Mouse (Mus musculus): Measurements from ENCODE around the gene Olfr1349. TPM values are rescaled to one million over a fixed set of nuclear protein-coding genes. Genes with fewer than 3 reads are reported as not detected.
A peak's percentile ranks its signal among the peaks of the same experiment; 100 is the strongest.

The Olfr1349 gene
- not detected in 2 replicates for polyA plus RNA-seq (2015; fragmentation: Nextera tagmentation; extraction: Ambion mirVana)

DNA sequence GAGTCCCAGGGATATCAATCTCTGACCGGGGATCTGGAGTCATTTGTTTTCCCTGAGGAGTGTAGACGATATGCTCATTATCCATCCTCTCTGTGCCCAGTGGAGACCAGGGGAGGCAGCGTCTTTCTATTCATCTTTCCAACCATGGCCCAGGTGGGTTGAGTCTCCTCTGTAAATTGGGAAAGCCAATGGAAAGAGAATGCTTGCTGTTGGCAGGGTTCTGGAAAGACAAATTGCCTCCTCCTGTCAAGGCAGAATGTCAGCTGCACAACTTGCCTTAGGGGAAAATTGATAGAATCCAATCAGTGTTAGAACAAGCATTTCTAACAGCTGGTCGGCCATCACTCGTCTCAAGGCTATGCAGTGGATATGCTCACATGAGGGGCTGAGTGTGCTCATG lies at the start of gene Olfr1349:
Olfr1349 (minus strand) TSS at position 101 of the 400 bp plus-strand sequence.
- H3K4me2 ChIP-seq (replicated peaks; ENCODE audit: low read depth): no peak within 1 kb of the TSS
- ATAC-seq: no peak
- 80% methylated on average over 5 of the region's 5 CpGs for WGBS

DNA sequence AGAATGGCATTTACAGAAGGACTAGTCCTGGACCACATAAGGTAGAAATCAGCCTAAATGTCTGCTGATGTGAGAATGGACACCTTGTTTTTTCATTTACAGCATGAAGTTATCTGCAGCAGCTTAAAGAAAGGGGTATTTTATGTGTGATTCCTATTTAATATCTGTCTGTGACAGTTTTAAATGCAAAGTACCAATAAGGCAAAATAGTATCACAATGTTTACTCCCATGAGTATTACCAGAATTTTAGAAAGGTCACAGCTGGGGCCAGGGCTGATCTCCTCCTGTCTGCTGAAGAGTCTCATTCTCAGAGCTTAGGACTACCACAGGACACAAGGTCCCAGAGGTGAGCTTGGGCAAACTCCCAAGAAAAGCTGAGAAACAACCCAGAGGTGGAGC lies 41.8 kb upstream of the Olfr1349 start, which contains the start of gene Olfr1350:
Olfr1350 (plus strand) TSS at position 301 of the 400 bp plus-strand sequence.
- H3K4me3 ChIP-seq (ENCODE audit: low read depth, low read length): no peak within 1 kb of the TSS
- TF ChIP-seq CTCF (IDR thresholded peaks at IDR 0.05; ENCODE audit: low read depth): no peak
- no peak within 1 kb of the TSS for H3K27ac ChIP-seq (ENCODE audit: low read depth, low read length)
- H3K4me1 ChIP-seq (replicated peaks; ENCODE audit: control insufficient read depth, insufficient read depth, low read length): no peaks in the 10 kb centered on the region
- no peaks in the 10 kb centered on the region for H3K27me3 ChIP-seq (replicated peaks; ENCODE audit: control insufficient read depth, insufficient read depth, low read length)
- no peak for ATAC-seq
- no peaks in the 10 kb centered on the region for H3K9me3 ChIP-seq (ENCODE audit: control insufficient read depth)
- H3K36me3 ChIP-seq (ENCODE audit: control insufficient read depth, insufficient read depth): no peaks in the 10 kb centered on the region
- H3K4me2 ChIP-seq (replicated peaks; ENCODE audit: low read depth): no peak within 1 kb of the TSS
- H3K9ac ChIP-seq (ENCODE audit: low read depth, low read length): no peak within 1 kb of the TSS

More for the DNA sequence above, at the start of gene Olfr1349:
- Histone ChIP-seq H3K4me1 (replicated peaks; ENCODE audit: control insufficient read depth, insufficient read depth, low read length) (no peaks in the 10 kb centered on the region), H3K36me3 (ENCODE audit: control insufficient read depth, insufficient read depth) (no peaks in the 10 kb centered on the region), H3K27me3 (replicated peaks; ENCODE audit: control insufficient read depth, insufficient read depth, low read length) (no peaks in the 10 kb centered on the region), H3K9me3 (ENCODE audit: control insufficient read depth) (no peaks in the 10 kb centered on the region), H3K27ac (ENCODE audit: low read depth, low read length) (no peak within 1 kb of the TSS), H3K4me3 (ENCODE audit: low read depth, low read length) (no peak within 1 kb of the TSS), H3K9ac (ENCODE audit: low read depth, low read length) (no peak within 1 kb of the TSS)
- TF ChIP-seq CTCF (IDR thresholded peaks at IDR 0.05; ENCODE audit: low read depth): no peak

DNA sequence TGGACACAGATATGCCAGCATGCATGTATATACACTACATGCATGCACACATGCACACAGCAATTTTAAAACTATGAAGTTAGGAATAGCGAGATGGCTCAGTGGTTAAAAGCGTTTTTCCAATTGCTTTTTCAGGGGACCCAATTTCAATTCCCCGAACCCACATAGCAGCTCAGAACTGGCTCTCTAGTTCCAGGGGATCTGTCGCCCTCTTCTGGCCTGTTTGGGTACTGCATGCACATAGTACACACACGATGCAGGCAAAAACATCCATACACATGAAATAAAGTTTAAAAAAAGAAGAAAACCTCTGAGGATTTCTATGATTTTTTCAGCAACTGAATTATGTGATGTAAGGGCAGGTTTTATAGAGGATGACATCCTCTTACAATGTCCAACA lies 3.4 kb upstream of the Olfr1349 start:
- ATAC-seq: no peak
- WGBS: 69% methylated on average over 5 of the region's 5 CpGs
- TF ChIP-seq CTCF (IDR thresholded peaks at IDR 0.05; ENCODE audit: low read depth): peak; percentile 49
- Histone ChIP-seq H3K9ac (ENCODE audit: low read depth, low read length) (no peak overlapping the region), H3K36me3 (ENCODE audit: control insufficient read depth, insufficient read depth) (no peaks in the 10 kb centered on the region), H3K9me3 (ENCODE audit: control insufficient read depth) (no peaks in the 10 kb centered on the region), H3K4me1 (replicated peaks; ENCODE audit: control insufficient read depth, insufficient read depth, low read length) (no peaks in the 10 kb centered on the region), H3K27ac (ENCODE audit: low read depth, low read length) (no peak overlapping the region), H3K4me2 (replicated peaks; ENCODE audit: low read depth) (no peak overlapping the region), H3K27me3 (replicated peaks; ENCODE audit: control insufficient read depth, insufficient read depth, low read length) (no peaks in the 10 kb centered on the region), H3K4me3 (ENCODE audit: low read depth, low read length) (no peak overlapping the region)

DNA sequence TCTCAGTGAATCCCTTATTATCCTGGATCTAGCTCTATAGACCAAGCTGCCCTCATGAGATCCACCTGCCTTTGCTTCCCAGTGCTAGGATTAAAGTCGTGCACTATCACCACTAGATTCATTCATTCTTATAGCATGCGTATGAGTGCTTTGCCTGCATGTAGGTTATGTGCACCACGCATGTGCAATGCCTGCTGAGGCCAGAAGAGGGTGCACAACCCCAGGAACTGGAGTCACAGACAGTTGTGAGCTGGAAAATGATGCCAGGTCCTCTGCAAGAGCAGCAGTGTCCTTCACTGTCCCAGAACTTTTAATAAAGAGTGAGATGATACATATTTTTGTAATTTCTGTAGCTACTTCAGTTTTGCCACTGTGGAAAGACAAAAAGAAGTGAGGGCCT lies 2.3 kb upstream of the Olfr1349 start:
- Histone ChIP-seq H3K27ac (ENCODE audit: low read depth, low read length) (no peak overlapping the region), H3K4me3 (ENCODE audit: low read depth, low read length) (no peak overlapping the region), H3K4me1 (replicated peaks; ENCODE audit: control insufficient read depth, insufficient read depth, low read length) (no peaks in the 10 kb centered on the region), H3K9me3 (ENCODE audit: control insufficient read depth) (no peaks in the 10 kb centered on the region), H3K27me3 (replicated peaks; ENCODE audit: control insufficient read depth, insufficient read depth, low read length) (no peaks in the 10 kb centered on the region), H3K36me3 (ENCODE audit: control insufficient read depth, insufficient read depth) (no peaks in the 10 kb centered on the region), H3K9ac (ENCODE audit: low read depth, low read length) (no peak overlapping the region), H3K4me2 (replicated peaks; ENCODE audit: low read depth) (no peak overlapping the region)
- peak; percentile 7; the same call in 1 of the 2 replicates for TF ChIP-seq CTCF (IDR thresholded peaks at IDR 0.05; ENCODE audit: low read depth)
- 58% methylated on average over 3 of the region's 3 CpGs for WGBS
- no peak for ATAC-seq

DNA sequence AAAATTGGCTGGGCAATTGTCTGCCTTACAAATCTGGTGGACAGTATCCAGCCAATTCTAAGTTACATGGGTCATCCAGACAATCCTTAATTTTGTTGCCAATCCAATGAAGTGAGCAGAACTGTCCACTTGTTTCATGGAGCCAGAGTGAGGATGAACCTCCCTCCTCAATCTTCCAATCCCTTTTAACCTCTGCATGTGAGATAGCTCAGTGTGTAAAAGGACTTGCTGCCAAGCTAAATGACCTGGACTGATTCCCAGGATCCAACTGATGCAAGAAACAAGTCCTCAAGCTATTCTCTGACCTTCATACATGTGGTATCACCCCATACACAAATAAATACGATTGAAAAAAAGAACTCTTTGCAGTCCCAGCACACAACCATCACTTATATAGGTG lies 1.1 kb downstream of the Olfr1349 start:
- ATAC-seq: no peak
- H3K4me3 ChIP-seq (ENCODE audit: low read depth, low read length): no peak overlapping the region
- H3K9ac ChIP-seq (ENCODE audit: low read depth, low read length): no peak overlapping the region
- no peaks in the 10 kb centered on the region for H3K4me1 ChIP-seq (replicated peaks; ENCODE audit: control insufficient read depth, insufficient read depth, low read length)
- no peaks in the 10 kb centered on the region for H3K27me3 ChIP-seq (replicated peaks; ENCODE audit: control insufficient read depth, insufficient read depth, low read length)
- no peaks in the 10 kb centered on the region for H3K36me3 ChIP-seq (ENCODE audit: control insufficient read depth, insufficient read depth)
- no peak overlapping the region for H3K4me2 ChIP-seq (replicated peaks; ENCODE audit: low read depth)
- no peak for TF ChIP-seq CTCF (IDR thresholded peaks at IDR 0.05; ENCODE audit: low read depth)
- no peak overlapping the region for H3K27ac ChIP-seq (ENCODE audit: low read depth, low read length)
- H3K9me3 ChIP-seq (ENCODE audit: control insufficient read depth): no peaks in the 10 kb centered on the region
- WGBS: 20% methylated on average over 1 of the region's 1 CpGs

- H3K36me3 ChIP-seq (ENCODE audit: control insufficient read depth, insufficient read depth): no peaks in the 10 kb centered on the region
- H3K4me2 ChIP-seq (replicated peaks; ENCODE audit: low read depth): no peak within 1 kb of the TSS
- WGBS: 87% methylated on average over 1 of the region's 1 CpGs
- no peak within 1 kb of the TSS for H3K9ac ChIP-seq (ENCODE audit: low read depth, low read length)
- H3K27ac ChIP-seq (ENCODE audit: low read depth, low read length): no peak within 1 kb of the TSS
- H3K9me3 ChIP-seq (ENCODE audit: control insufficient read depth): no peaks in the 10 kb centered on the region
- TF ChIP-seq CTCF (IDR thresholded peaks at IDR 0.05; ENCODE audit: low read depth): no peak
- H3K27me3 ChIP-seq (replicated peaks; ENCODE audit: control insufficient read depth, insufficient read depth, low read length): no peaks in the 10 kb centered on the region
- ATAC-seq: no peak
- H3K4me1 ChIP-seq (replicated peaks; ENCODE audit: control insufficient read depth, insufficient read depth, low read length): no peaks in the 10 kb centered on the region
- no peak within 1 kb of the TSS for H3K4me3 ChIP-seq (ENCODE audit: low read depth, low read length)
Observed at GRCm38 (mm10) chr7:6508648-6509047, 14.1 kb downstream of the Olfr1349 start, which contains the start of gene Olfr1348. Olfr1348 (minus strand) TSS chr7:6508748.

DNA sequence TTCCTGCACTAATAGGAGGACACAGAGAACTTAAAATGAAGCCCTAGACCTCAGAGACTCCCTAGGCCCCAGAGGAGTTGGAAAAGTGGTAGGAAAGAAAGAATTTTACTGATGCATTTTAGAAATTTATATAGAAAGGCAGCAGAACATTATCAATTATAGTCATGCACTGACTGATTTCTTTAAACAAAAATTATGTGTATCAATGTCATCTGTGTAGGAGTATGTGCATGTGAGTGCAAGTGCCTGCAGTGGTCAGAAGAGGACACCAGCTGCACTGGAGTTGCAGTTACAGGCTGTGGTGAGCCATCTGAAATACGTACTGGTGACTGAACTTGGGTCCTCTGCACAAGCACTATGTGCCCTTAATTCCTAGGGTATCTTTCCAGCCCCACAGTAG lies 23.1 kb downstream of the Olfr1349 start, which contains the start of gene Olfr1347:
Olfr1347 (minus strand) TSS at position 101 of the 400 bp plus-strand sequence.
- 52% methylated on average over 1 of the region's 1 CpGs for WGBS

More for the DNA sequence above, 23.1 kb downstream of the Olfr1349 start, which contains the start of gene Olfr1347:
- no peak within 1 kb of the TSS for H3K4me3 ChIP-seq (ENCODE audit: low read depth, low read length)
- H3K4me2 ChIP-seq (replicated peaks; ENCODE audit: low read depth): no peak within 1 kb of the TSS
- H3K9me3 ChIP-seq (ENCODE audit: control insufficient read depth): no peaks in the 10 kb centered on the region
- no peak within 1 kb of the TSS for H3K27ac ChIP-seq (ENCODE audit: low read depth, low read length)
- H3K27me3 ChIP-seq (replicated peaks; ENCODE audit: control insufficient read depth, insufficient read depth, low read length): no peaks in the 10 kb centered on the region
- no peak within 1 kb of the TSS for H3K9ac ChIP-seq (ENCODE audit: low read depth, low read length)
- H3K36me3 ChIP-seq (ENCODE audit: control insufficient read depth, insufficient read depth): no peaks in the 10 kb centered on the region
- TF ChIP-seq CTCF (IDR thresholded peaks at IDR 0.05; ENCODE audit: low read depth): no peak
- H3K4me1 ChIP-seq (replicated peaks; ENCODE audit: control insufficient read depth, insufficient read depth, low read length): no peaks in the 10 kb centered on the region
- ATAC-seq: no peak

Data from intestine, postnatal 0 days (tissue).